Mouse (Mus musculus): ENCODE data around the gene Slc19a1. TPM values are rescaled to one million over a fixed set of nuclear protein-coding genes. Genes with fewer than 3 reads are reported as not detected.
A peak's percentile ranks its signal among the peaks of the same experiment; 100 is the strongest.

The Slc19a1 gene
- total and polyA plus RNA-seq, 2 experiments from 2014 or later = 6.2 to 7.1 TPM

DNA sequence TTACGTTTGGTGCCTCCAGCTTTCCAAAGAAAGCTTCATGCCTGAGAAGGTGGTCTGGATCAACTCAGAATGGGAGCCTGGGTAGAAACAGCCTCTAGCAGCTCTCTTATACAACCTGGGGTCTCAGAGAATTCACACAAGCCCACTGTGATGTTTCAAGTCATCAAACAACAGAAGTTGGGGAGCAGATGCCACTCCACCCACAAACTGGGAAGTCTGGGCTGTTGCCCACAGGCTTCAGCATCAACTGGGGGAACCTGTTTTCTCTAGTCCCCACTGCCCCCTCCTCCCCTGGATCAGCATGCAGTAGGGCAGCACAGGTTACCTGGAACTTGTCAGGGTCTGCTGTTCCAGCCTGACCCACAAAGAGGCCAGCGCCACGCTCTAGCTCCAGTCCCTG, 63.6 kb downstream of the Slc19a1 start:
- ATAC-seq (ENCODE audit: insufficient read depth, low read depth) (no peak), DNase-seq (ENCODE audit: low spot score) (no peak)
- Histone ChIP-seq H3K4me2 (ENCODE audit: low read depth, low read length) (no peak overlapping the region), H3K27me3 (ENCODE audit: control insufficient read depth, insufficient read depth, low read length) (no peaks in the 10 kb centered on the region), H3K4me1 (ENCODE audit: control insufficient read depth, insufficient read depth) (peaks cover 20% of the 10 kb centered on the region), H3K4me3 (ENCODE audit: low read depth, low read length) (no peak overlapping the region), H3K9me3 (replicated peaks; ENCODE audit: control insufficient read depth, low read length) (0 out of 2 replicates have a peak, but pooled peaks cover 9% of the 10 kb centered on the region), H3K27ac (ENCODE audit: low read depth) (no peak overlapping the region), H3K36me3 (replicated peaks; ENCODE audit: control insufficient read depth, insufficient read depth, low read length) (no peaks in the 10 kb centered on the region), H3K9ac (replicated peaks; ENCODE audit: low read depth, low read length) (no peak overlapping the region)
- WGBS = 91% methylated on average over 3 of the region's 3 CpGs
- TF ChIP-seq EP300 (IDR thresholded peaks at IDR 0.05; ENCODE audit: low read depth) (no peak), CTCF (IDR thresholded peaks at IDR 0.05; ENCODE audit: low read depth) (no peak)

DNA sequence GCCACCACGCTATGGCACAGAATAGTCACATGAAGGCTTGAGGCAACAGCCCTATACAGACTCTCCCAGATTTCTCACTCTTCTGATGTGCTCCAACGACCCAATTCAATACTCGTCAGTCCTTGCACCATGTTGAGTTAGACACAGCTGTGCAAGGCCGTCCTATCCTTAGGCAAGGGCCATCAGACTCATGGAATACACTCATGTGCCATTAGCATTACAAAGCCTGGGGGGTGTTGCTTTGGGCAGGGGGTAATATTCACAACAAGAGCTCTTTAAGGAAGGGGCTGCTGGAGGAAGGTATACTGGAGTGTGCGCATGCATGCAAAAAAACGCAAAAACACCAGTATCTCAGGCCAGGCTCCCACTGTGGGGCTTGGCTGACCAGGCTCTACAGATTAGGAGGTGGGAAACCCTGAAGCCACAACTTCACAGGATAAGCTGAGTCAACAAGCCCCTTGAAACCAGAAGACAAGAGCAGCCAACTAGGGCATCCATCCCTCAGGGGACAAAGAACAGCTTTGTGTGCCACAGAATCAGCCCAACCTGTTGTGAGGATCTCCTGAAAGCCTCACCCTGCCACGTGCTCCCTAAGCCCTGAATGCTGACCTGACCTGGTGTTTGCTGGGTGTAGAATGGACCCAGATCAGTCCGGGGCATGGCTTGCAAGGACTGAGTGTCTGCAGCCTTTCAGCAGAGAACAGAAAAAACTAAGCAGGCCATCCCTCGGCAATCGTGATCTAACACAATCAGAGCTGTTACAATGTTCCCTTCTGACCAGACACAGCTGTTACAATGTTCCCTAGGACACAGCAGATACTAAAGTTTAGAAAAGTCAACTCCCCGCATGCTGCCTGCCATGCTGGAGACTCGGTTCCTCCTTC, 65.2 kb downstream of the Slc19a1 start:
- Histone ChIP-seq H3K36me3 (replicated peaks; ENCODE audit: control insufficient read depth, insufficient read depth, low read length) (no peaks in the 10 kb centered on the region), H3K27ac (ENCODE audit: low read depth) (peak overlapping the region; percentile 69), H3K9ac (replicated peaks; ENCODE audit: low read depth, low read length) (no peak overlapping the region), H3K4me2 (ENCODE audit: low read depth, low read length) (no peak overlapping the region), H3K4me1 (ENCODE audit: control insufficient read depth, insufficient read depth) (peaks cover 19% of the 10 kb centered on the region), H3K27me3 (ENCODE audit: control insufficient read depth, insufficient read depth, low read length) (no peaks in the 10 kb centered on the region), H3K9me3 (replicated peaks; ENCODE audit: control insufficient read depth, low read length) (0 out of 2 replicates have a peak, but pooled peaks cover 8% of the 10 kb centered on the region), H3K4me3 (ENCODE audit: low read depth, low read length) (no peak overlapping the region)
- WGBS = 58% methylated on average over 12 of the region's 12 CpGs
- no peak for TF ChIP-seq EP300 (IDR thresholded peaks at IDR 0.05; ENCODE audit: low read depth)
- TF ChIP-seq CTCF (IDR thresholded peaks at IDR 0.05; ENCODE audit: low read depth) = no peak
- ATAC-seq (ENCODE audit: insufficient read depth, low read depth) (0 out of 2 replicates have a peak, but pooled peaks have one; percentile 28), DNase-seq (ENCODE audit: low spot score) (no peak)

DNA sequence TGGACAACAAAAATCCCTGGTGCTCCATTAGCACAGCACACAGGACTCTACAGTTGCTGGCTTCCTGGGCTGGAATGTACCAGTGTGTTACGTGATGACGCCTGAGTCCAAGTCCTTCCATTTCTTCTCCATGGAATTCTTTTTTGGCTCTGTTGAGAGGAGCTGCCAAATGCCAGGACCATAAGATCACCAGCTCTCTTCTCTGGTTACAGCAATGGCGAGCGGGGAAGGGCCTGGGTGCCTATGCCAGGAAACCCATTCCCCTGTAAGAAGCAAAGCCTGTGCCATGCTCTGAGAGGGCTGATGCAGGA, 65.8 kb downstream of the Slc19a1 start:
- Histone ChIP-seq H3K9ac (replicated peaks; ENCODE audit: low read depth, low read length) (no peak overlapping the region), H3K36me3 (replicated peaks; ENCODE audit: control insufficient read depth, insufficient read depth, low read length) (no peaks in the 10 kb centered on the region), H3K4me2 (ENCODE audit: low read depth, low read length) (no peak overlapping the region), H3K27ac (ENCODE audit: low read depth) (peak overlapping the region; percentile 69), H3K9me3 (replicated peaks; ENCODE audit: control insufficient read depth, low read length) (0 out of 2 replicates have a peak, but pooled peaks cover 3% of the 10 kb centered on the region), H3K4me3 (ENCODE audit: low read depth, low read length) (no peak overlapping the region), H3K4me1 (ENCODE audit: control insufficient read depth, insufficient read depth) (peaks cover 19% of the 10 kb centered on the region), H3K27me3 (ENCODE audit: control insufficient read depth, insufficient read depth, low read length) (no peaks in the 10 kb centered on the region)
- 36% methylated on average over 4 of the region's 4 CpGs for WGBS
- TF ChIP-seq CTCF (IDR thresholded peaks at IDR 0.05; ENCODE audit: low read depth) = no peak
- no peak for TF ChIP-seq EP300 (IDR thresholded peaks at IDR 0.05; ENCODE audit: low read depth)
- ATAC-seq (ENCODE audit: insufficient read depth, low read depth) (peak; percentile 85), DNase-seq (ENCODE audit: low spot score) (peak; percentile 72)

DNA sequence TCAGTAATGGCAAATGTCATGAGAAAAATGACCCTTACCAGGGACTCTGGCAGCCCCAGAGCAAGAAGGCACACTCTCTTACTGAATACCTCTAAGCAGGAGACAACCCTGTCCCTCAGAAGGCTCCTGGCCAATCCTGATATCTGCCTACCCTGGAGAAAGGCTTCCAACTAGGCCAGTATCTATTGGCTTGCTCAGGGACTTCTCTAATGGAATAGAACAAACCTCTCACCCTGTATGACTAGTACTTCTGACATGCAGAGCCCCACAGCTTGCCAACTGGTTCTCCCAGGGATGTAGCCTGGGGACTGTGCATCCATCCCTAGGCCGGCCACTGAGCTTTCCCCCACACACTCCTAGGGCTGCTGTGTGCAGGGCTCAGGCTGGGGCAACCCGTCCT, 66.6 kb downstream of the Slc19a1 start:
- 80% methylated on average over 2 of the region's 2 CpGs for WGBS
- Histone ChIP-seq H3K4me3 (ENCODE audit: low read depth, low read length) (no peak overlapping the region), H3K27me3 (ENCODE audit: control insufficient read depth, insufficient read depth, low read length) (no peaks in the 10 kb centered on the region), H3K9ac (replicated peaks; ENCODE audit: low read depth, low read length) (no peak overlapping the region), H3K27ac (ENCODE audit: low read depth) (peak overlapping the region; percentile 69), H3K4me2 (ENCODE audit: low read depth, low read length) (no peak overlapping the region), H3K9me3 (replicated peaks; ENCODE audit: control insufficient read depth, low read length) (no peaks in the 10 kb centered on the region), H3K36me3 (replicated peaks; ENCODE audit: control insufficient read depth, insufficient read depth, low read length) (no peaks in the 10 kb centered on the region), H3K4me1 (ENCODE audit: control insufficient read depth, insufficient read depth) (peaks cover 19% of the 10 kb centered on the region)
- DNase-seq (ENCODE audit: low spot score) (no peak), ATAC-seq (ENCODE audit: insufficient read depth, low read depth) (no peak; the same call in 1 of the 2 replicates)
- TF ChIP-seq CTCF (IDR thresholded peaks at IDR 0.05; ENCODE audit: low read depth) (no peak), EP300 (IDR thresholded peaks at IDR 0.05; ENCODE audit: low read depth) (no peak)

DNA sequence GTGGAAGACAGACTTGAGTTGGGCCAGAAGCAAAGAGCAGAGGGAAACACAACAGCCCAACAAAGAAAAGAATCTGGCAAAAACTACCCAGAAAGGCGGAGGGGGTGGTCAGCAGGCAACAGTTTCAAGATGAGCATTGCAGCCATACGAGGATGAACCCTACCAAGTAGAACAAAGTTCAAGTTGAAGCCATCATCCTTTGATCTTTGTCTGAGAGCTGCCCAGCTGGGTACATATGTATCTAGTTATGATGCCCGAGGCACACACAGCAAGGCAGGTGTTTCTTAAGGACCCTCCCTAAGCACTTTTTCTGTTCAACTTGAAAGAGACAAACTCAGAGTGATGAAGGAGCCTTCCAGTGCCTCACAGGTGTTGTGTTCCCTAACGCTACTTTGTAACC, 67.7 kb downstream of the Slc19a1 start:
- no peaks in the 10 kb centered on the region for H3K9me3 ChIP-seq (replicated peaks; ENCODE audit: control insufficient read depth, low read length)
- ATAC-seq (ENCODE audit: insufficient read depth, low read depth) = no peak
- WGBS = 93% methylated on average over 4 of the region's 4 CpGs
- H3K36me3 ChIP-seq (replicated peaks; ENCODE audit: control insufficient read depth, insufficient read depth, low read length) = no peaks in the 10 kb centered on the region
- no peak for TF ChIP-seq CTCF (IDR thresholded peaks at IDR 0.05; ENCODE audit: low read depth)
- TF ChIP-seq EP300 (IDR thresholded peaks at IDR 0.05; ENCODE audit: low read depth) = no peak
- H3K27ac ChIP-seq (ENCODE audit: low read depth) = no peak overlapping the region
- no peaks in the 10 kb centered on the region for H3K27me3 ChIP-seq (ENCODE audit: control insufficient read depth, insufficient read depth, low read length)
- H3K4me1 ChIP-seq (ENCODE audit: control insufficient read depth, insufficient read depth) = peaks cover 19% of the 10 kb centered on the region
- no peak for DNase-seq (ENCODE audit: low spot score)
- H3K4me3 ChIP-seq (ENCODE audit: low read depth, low read length) = no peak overlapping the region
- H3K9ac ChIP-seq (replicated peaks; ENCODE audit: low read depth, low read length) = no peak overlapping the region
- no peak overlapping the region for H3K4me2 ChIP-seq (ENCODE audit: low read depth, low read length)
